Mouse (Mus musculus) forebrain, embryonic 10.5 days (tissue): Measurements from ENCODE around the gene Tmem183a. TPM values are rescaled to one million over a fixed set of nuclear protein-coding genes. Genes with fewer than 3 reads are reported as not detected.

Experiments
- DNase-seq: peaks from one replicate; pipeline ENCODE4 v3.0.0-alpha.2; 2017; ENCODE audit warnings: low spot score; ENCODE audit errors: extremely low spot score
- H3K27ac ChIP-seq: fragments of 300-500 bp; sonication (generic); 2 replicates; pipeline ENCODE4 v1.5.1; 2016; ENCODE audit warnings: mild to moderate bottlenecking
- H3K27me3 ChIP-seq: fragments of 300-500 bp; sonication (generic); 2 replicates; pipeline ENCODE4 v1.6.1; 2016; ENCODE audit warnings: mild to moderate bottlenecking; ENCODE audit not compliant: poor library complexity, severe bottlenecking
- H3K36me3 ChIP-seq: fragments of 300-500 bp; sonication (generic); replicated peaks from 2 replicates; pipeline ENCODE4 v1.6.1; 2016; ENCODE audit warnings: mild to moderate bottlenecking, moderate library complexity
- H3K4me1 ChIP-seq: fragments of 300-500 bp; sonication (generic); 2 replicates; pipeline ENCODE4 v1.6.1; 2016
- H3K4me3 ChIP-seq: fragments of 300-500 bp; sonication (generic); 2 replicates; pipeline ENCODE4 v1.5.1; 2016; ENCODE audit warnings: mild to moderate bottlenecking, moderate library complexity
- H3K9me3 ChIP-seq: fragments of 300-500 bp; sonication (generic); 2 replicates; pipeline ENCODE4 v1.6.1; 2016; ENCODE audit warnings: mild to moderate bottlenecking, moderate library complexity
- WGBS: fragments of 180-500 bp; shearing (Covaris S2); methylation state at CpG from one replicate; pipeline ENCODE4 v1.1.7; 2016; 5-methylcytosine and 5-hydroxymethylcytosine counted together
- polyA plus RNA-seq: library from polyadenylated mRNA; unstranded; fragments of >200 nt; fragmentation: Nextera tagmentation; extraction: Ambion mirVana; gene quantifications from 2 replicates; pipeline ENCODE4 v1.2.1, GENCODE M21; 2016

The Tmem183a gene
- polyA plus RNA-seq, 1 experiment from 2014 or later: 134 TPM

- H3K27ac ChIP-seq: no peak overlapping the region
- H3K4me3 ChIP-seq: no peak overlapping the region
- H3K27me3 ChIP-seq: peaks cover 15% of the 10 kb centered on the region
- WGBS: 78% methylated on average over 8 of the region's 8 CpGs
- no peaks in the 10 kb centered on the region for H3K9me3 ChIP-seq
- peaks cover 16% of the 10 kb centered on the region for H3K4me1 ChIP-seq
- peaks cover 22% of the 10 kb centered on the region for H3K36me3 ChIP-seq
- DNase-seq: no peak
Measured at GRCm38 (mm10) chr1:134342781-134343310, 18.9 kb downstream of the Tmem183a start.

GRCm38 (mm10) chr1:134342278-134342664, 19.5 kb downstream of the Tmem183a start:
- Histone ChIP-seq H3K36me3 (peaks cover 17% of the 10 kb centered on the region), H3K9me3 (no peaks in the 10 kb centered on the region), H3K4me1 (peaks cover 16% of the 10 kb centered on the region), H3K27me3 (peaks cover 15% of the 10 kb centered on the region), H3K27ac (no peak overlapping the region), H3K4me3 (no peak overlapping the region)
- 58% methylated on average over 2 of the region's 2 CpGs for WGBS
- no peak for DNase-seq

GRCm38 (mm10) chr1:134341641-134342277, 20.0 kb downstream of the Tmem183a start:
- peaks cover 15% of the 10 kb centered on the region for H3K27me3 ChIP-seq
- H3K27ac ChIP-seq: no peak overlapping the region
- no peak overlapping the region for H3K4me3 ChIP-seq
- H3K36me3 ChIP-seq: peaks cover 12% of the 10 kb centered on the region
- H3K4me1 ChIP-seq: peaks cover 16% of the 10 kb centered on the region
- no peak for DNase-seq
- 85% methylated on average over 5 of the region's 5 CpGs for WGBS
- no peaks in the 10 kb centered on the region for H3K9me3 ChIP-seq

GRCm38 (mm10) chr1:134339757-134340619, 21.8 kb downstream of the Tmem183a start:
- no peaks in the 10 kb centered on the region for H3K36me3 ChIP-seq
- DNase-seq: no peak
- no peak overlapping the region for H3K4me3 ChIP-seq
- H3K27me3 ChIP-seq: peaks cover 15% of the 10 kb centered on the region
- H3K27ac ChIP-seq: no peak overlapping the region
- H3K9me3 ChIP-seq: no peaks in the 10 kb centered on the region
- WGBS: 95% methylated on average over 18 of the region's 18 CpGs
- peaks cover 16% of the 10 kb centered on the region for H3K4me1 ChIP-seq

GRCm38 (mm10) chr1:134339162-134339561, 22.6 kb downstream of the Tmem183a start:
- WGBS: 94% methylated on average over 7 of the region's 7 CpGs
- no peaks in the 10 kb centered on the region for H3K9me3 ChIP-seq
- no peak overlapping the region for H3K27ac ChIP-seq
- no peak overlapping the region for H3K4me3 ChIP-seq
- H3K27me3 ChIP-seq: peaks cover 15% of the 10 kb centered on the region
- no peak for DNase-seq
- H3K4me1 ChIP-seq: peaks cover 8% of the 10 kb centered on the region
- H3K36me3 ChIP-seq: no peaks in the 10 kb centered on the region

- no peak overlapping the region for H3K4me3 ChIP-seq
- DNase-seq: no peak
- WGBS: 86% methylated on average over 11 of the region's 11 CpGs
Measured at GRCm38 (mm10) chr1:134336958-134337710, 24.6 kb downstream of the Tmem183a start.

GRCm38 (mm10) chr1:134335924-134336810, 25.6 kb downstream of the Tmem183a start:
- H3K27ac ChIP-seq: no peak overlapping the region
- H3K36me3 ChIP-seq: no peaks in the 10 kb centered on the region
- H3K9me3 ChIP-seq: no peaks in the 10 kb centered on the region
- DNase-seq: no peak
- WGBS: 90% methylated on average over 12 of the region's 12 CpGs
- no peak overlapping the region for H3K4me3 ChIP-seq
- no peaks in the 10 kb centered on the region for H3K27me3 ChIP-seq
- H3K4me1 ChIP-seq: peaks cover 8% of the 10 kb centered on the region

More at GRCm38 (mm10) chr1:134336958-134337710, 24.6 kb downstream of the Tmem183a start:
- Histone ChIP-seq H3K9me3 (no peaks in the 10 kb centered on the region), H3K36me3 (no peaks in the 10 kb centered on the region), H3K4me1 (peaks cover 8% of the 10 kb centered on the region), H3K27me3 (no peaks in the 10 kb centered on the region), H3K27ac (no peak overlapping the region)

GRCm38 (mm10) chr1:134335211-134335923, 26.4 kb downstream of the Tmem183a start:
- H3K4me3 ChIP-seq: no peak overlapping the region
- WGBS: 82% methylated on average over 13 of the region's 13 CpGs
- peaks cover 8% of the 10 kb centered on the region for H3K4me1 ChIP-seq
- no peak overlapping the region for H3K27ac ChIP-seq
- DNase-seq: no peak
- H3K27me3 ChIP-seq: no peaks in the 10 kb centered on the region
- no peaks in the 10 kb centered on the region for H3K36me3 ChIP-seq
- no peaks in the 10 kb centered on the region for H3K9me3 ChIP-seq

- DNase-seq: no peak
- Histone ChIP-seq H3K27me3 (no peaks in the 10 kb centered on the region), H3K9me3 (no peaks in the 10 kb centered on the region), H3K4me1 (peaks cover 8% of the 10 kb centered on the region), H3K4me3 (no peak overlapping the region), H3K36me3 (no peaks in the 10 kb centered on the region), H3K27ac (no peak overlapping the region)
- WGBS: 87% methylated on average over 7 of the region's 7 CpGs
Measured at GRCm38 (mm10) chr1:134334111-134334827, 27.5 kb downstream of the Tmem183a start.

- Histone ChIP-seq H3K9me3 (no peaks in the 10 kb centered on the region), H3K4me1 (peaks cover 8% of the 10 kb centered on the region), H3K4me3 (no peak overlapping the region), H3K27ac (no peak overlapping the region), H3K36me3 (no peaks in the 10 kb centered on the region), H3K27me3 (no peaks in the 10 kb centered on the region)
- no peak for DNase-seq
- 87% methylated on average over 10 of the region's 10 CpGs for WGBS
Measured at GRCm38 (mm10) chr1:134333371-134334110, 28.2 kb downstream of the Tmem183a start.
